Mouse (Mus musculus): ENCODE data around the gene Duoxa2. TPM values are rescaled to one million over a fixed set of nuclear protein-coding genes. Genes with fewer than 3 reads are reported as not detected.

Duoxa2 gene
- polyA plus RNA-seq, 1 experiment from 2014 or later: 0.16 TPM

DNA sequence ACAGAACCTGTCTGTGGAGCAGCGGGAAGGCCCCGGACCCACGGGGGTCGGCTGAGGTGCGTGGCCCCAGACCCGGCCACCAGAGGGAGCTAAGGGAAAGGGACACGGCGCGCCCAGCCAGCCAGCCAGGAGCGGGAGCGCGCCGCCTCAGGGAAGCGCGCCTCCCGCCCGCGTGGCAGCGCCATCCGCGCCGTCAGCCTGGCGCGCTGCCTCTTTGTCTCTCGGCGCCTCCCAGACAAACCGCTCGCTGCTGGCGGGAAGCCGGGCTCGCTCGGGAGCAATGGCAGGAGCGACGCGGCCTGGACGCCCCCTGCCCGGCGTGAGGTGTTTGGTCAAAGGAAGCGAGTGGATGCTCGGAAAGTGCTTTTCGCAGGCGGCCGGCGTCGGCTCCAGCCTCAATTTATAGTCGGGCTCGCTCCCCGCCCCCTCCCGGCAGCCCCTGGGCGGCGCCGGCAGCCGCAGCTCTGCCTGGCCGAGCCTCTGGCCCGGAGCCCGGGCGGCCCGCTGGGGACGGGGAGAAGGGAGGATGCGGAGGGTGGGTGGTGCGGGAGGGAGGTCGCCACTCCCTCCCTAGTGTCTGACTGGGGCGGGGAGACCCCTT lies 49.9 kb downstream of the Duoxa2 start:
- peak overlapping the region; percentile 86 for H3K9ac ChIP-seq (ENCODE audit: low read depth, low read length)
- H3K27ac ChIP-seq (ENCODE audit: low read length): peak overlapping the region; percentile 98
- no peaks in the 10 kb centered on the region for H3K9me3 ChIP-seq (ENCODE audit: control insufficient read depth, low read length)
- peak; percentile 92 for ATAC-seq
- H3K4me3 ChIP-seq (ENCODE audit: low read length): peak overlapping the region; percentile 70
- peaks cover 11% of the 10 kb centered on the region for H3K4me1 ChIP-seq (ENCODE audit: control insufficient read depth, insufficient read depth, low read length)
- no peaks in the 10 kb centered on the region for H3K27me3 ChIP-seq (replicated peaks; ENCODE audit: control insufficient read depth, insufficient read depth, low read length)
- whole genome bisulfite sequencing: 0% methylated on average over 49 of the region's 63 CpGs
- no peaks in the 10 kb centered on the region for H3K36me3 ChIP-seq (ENCODE audit: control insufficient read depth, insufficient read depth, low read length)
- H3K4me2 ChIP-seq (ENCODE audit: low read depth, low read length): peak overlapping the region; percentile 83

DNA sequence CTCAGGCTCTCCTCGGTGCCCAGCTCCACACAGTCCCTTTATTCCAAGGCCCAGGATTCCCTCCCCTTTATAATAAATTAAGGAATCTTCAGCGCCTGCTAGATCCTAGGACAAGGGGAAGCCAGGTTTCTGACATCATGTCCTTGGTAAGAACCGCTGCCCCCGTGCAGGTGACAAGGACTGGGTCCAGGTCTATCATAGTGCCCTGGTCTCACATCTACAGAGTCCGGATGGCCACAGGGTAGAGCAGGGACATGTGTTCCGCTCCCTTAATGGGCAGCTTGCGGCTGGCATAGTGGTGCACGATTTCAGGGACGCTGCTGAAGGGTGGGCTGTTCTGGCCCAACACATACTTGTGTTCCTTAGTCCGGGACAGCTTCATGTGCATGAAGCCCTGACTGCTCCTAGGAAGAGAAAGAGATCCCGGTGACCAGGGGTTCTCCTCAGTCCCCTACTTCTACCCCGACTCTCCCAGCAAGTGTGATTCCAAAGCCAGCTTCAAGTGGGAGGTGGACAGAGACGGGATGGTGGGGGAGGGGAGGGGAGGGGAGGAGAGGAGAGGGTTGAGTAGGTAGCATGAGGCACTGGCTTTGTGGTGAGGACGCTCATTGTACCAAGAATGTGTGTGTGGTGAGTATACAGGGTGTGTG lies 50.6 kb downstream of the Duoxa2 start:
- Histone ChIP-seq H3K27me3 (replicated peaks; ENCODE audit: control insufficient read depth, insufficient read depth, low read length) (no peaks in the 10 kb centered on the region), H3K9me3 (ENCODE audit: control insufficient read depth, low read length) (no peaks in the 10 kb centered on the region), H3K4me1 (ENCODE audit: control insufficient read depth, insufficient read depth, low read length) (peaks cover 11% of the 10 kb centered on the region), H3K27ac (ENCODE audit: low read length) (peak overlapping the region; percentile 98), H3K36me3 (ENCODE audit: control insufficient read depth, insufficient read depth, low read length) (no peaks in the 10 kb centered on the region), H3K4me3 (ENCODE audit: low read length) (peak overlapping the region; percentile 70), H3K9ac (ENCODE audit: low read depth, low read length) (peak overlapping the region; percentile 86), H3K4me2 (ENCODE audit: low read depth, low read length) (peak overlapping the region; percentile 83)
- WGBS: 12% methylated on average over 14 of the region's 14 CpGs
- ATAC-seq: peak; percentile 58

DNA sequence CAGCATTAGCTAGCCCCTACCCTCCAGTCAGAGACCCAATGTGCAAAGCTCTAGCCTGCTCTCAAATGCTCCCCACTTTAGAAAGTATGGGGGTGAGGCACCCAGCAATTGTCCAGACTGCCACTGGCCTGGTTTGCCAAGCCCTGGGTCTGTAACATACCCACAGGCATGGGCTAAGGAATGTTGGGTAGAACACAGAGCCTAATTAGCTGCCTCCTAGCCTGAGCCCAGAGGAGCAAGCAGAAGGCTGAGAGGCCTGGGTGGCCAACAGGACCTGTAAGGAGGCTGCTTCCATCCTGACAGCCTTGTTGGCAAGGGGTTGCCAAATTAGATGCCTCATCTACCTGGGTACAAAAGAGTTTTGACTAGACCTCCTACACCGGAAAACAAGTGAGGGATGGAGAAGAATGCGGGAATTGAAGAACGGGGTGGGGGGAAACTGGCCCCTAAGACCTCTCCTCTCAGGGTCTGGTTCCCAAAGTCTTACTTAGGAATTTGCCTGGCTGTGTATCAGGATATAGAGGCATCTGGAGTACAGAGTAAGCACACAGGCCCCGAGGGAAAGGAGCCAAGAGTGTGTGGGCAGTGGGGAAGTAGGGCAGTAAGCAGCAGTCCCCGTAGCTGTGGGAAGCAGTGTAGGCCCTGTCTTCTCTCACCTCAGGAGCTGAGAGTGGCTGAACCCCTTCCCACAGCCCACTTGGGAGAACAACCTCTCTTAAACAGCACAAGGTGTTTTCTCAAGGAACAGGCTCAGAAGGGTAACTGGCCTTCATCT lies 52.6 kb downstream of the Duoxa2 start:
- peak overlapping the region; percentile 46 for H3K27ac ChIP-seq (ENCODE audit: low read length)

DNA sequence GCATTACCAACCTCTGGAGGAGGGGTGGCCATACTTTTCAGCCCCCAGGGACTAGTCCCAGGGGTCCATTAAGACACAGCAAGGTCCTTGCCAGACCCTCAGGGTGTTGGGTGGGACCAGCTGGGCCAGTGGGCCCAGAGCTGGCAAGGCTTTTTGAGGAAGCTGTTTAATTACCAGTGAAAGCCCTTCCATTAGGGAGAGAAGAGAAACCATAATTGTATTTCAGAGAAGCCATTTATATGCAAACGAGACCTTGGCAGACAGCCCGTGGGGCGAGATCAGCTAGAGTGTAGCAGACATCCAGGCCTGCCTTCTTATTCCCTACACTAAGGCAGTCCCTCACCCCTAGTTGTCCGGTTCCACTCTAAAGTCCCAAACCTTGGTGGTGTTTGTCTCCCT lies 53.2 kb downstream of the Duoxa2 start:
- 58% methylated on average over 4 of the region's 4 CpGs for WGBS
- Histone ChIP-seq H3K4me3 (ENCODE audit: low read length) (no peak overlapping the region), H3K4me2 (ENCODE audit: low read depth, low read length) (no peak overlapping the region), H3K4me1 (ENCODE audit: control insufficient read depth, insufficient read depth, low read length) (peaks cover 11% of the 10 kb centered on the region), H3K36me3 (ENCODE audit: control insufficient read depth, insufficient read depth, low read length) (no peaks in the 10 kb centered on the region), H3K27ac (ENCODE audit: low read length) (peak overlapping the region; percentile 46), H3K9me3 (ENCODE audit: control insufficient read depth, low read length) (no peaks in the 10 kb centered on the region), H3K27me3 (replicated peaks; ENCODE audit: control insufficient read depth, insufficient read depth, low read length) (no peaks in the 10 kb centered on the region), H3K9ac (ENCODE audit: low read depth, low read length) (peak overlapping the region; percentile 7; the same call in 1 of the 2 replicates)
- no peak for ATAC-seq

More for the DNA sequence above, 52.6 kb downstream of the Duoxa2 start:
- H3K27me3 ChIP-seq (replicated peaks; ENCODE audit: control insufficient read depth, insufficient read depth, low read length): no peaks in the 10 kb centered on the region
- H3K4me3 ChIP-seq (ENCODE audit: low read length): no peak overlapping the region
- WGBS: 73% methylated on average over 5 of the region's 5 CpGs
- peak overlapping the region; percentile 7; the same call in 1 of the 2 replicates for H3K9ac ChIP-seq (ENCODE audit: low read depth, low read length)
- no peaks in the 10 kb centered on the region for H3K36me3 ChIP-seq (ENCODE audit: control insufficient read depth, insufficient read depth, low read length)
- H3K9me3 ChIP-seq (ENCODE audit: control insufficient read depth, low read length): no peaks in the 10 kb centered on the region
- ATAC-seq: no peak
- H3K4me2 ChIP-seq (ENCODE audit: low read depth, low read length): no peak overlapping the region
- H3K4me1 ChIP-seq (ENCODE audit: control insufficient read depth, insufficient read depth, low read length): peaks cover 11% of the 10 kb centered on the region

Other genes starting within 250 kb of the Duoxa2 start
- gene Spg11, start 180.5 kb upstream of the Duoxa2 start, polyA plus RNA-seq (2015; fragmentation: Nextera tagmentation; extraction: Ambion mirVana): 7.0 and 7.6 TPM in 2 replicates
- 385 and 440 TPM in 2 replicates for gene B2m, start 151.2 kb upstream of the Duoxa2 start, polyA plus RNA-seq (2015; fragmentation: Nextera tagmentation; extraction: Ambion mirVana)
- not detected in 2 replicates for gene Trim69, start 138.2 kb upstream of the Duoxa2 start, polyA plus RNA-seq (2015; fragmentation: Nextera tagmentation; extraction: Ambion mirVana)
- gene Patl2, start 112.7 kb upstream of the Duoxa2 start, polyA plus RNA-seq (2015; fragmentation: Nextera tagmentation; extraction: Ambion mirVana): 0.07 TPM in 1 of 2 replicates, not detected in the other
- gene Terb2, start 112.6 kb upstream of the Duoxa2 start, polyA plus RNA-seq (2015; fragmentation: Nextera tagmentation; extraction: Ambion mirVana): not detected in 2 replicates
- 90.2 and 104 TPM in 2 replicates for gene Sord, start 64.2 kb upstream of the Duoxa2 start, polyA plus RNA-seq (2015; fragmentation: Nextera tagmentation; extraction: Ambion mirVana)
- 0.06 and 0.07 TPM in 2 replicates for gene Duox2, start 451 bp upstream of the Duoxa2 start, polyA plus RNA-seq (2015; fragmentation: Nextera tagmentation; extraction: Ambion mirVana)
- not detected in 2 replicates for gene Duoxa1, start 14.8 kb downstream of the Duoxa2 start, polyA plus RNA-seq (2015; fragmentation: Nextera tagmentation; extraction: Ambion mirVana)
- 0.06 TPM in 1 of 2 replicates, not detected in the other for gene Duox1, start 16.8 kb downstream of the Duoxa2 start, polyA plus RNA-seq (2015; fragmentation: Nextera tagmentation; extraction: Ambion mirVana)
- gene Shf, start 70.3 kb downstream of the Duoxa2 start, polyA plus RNA-seq (2015; fragmentation: Nextera tagmentation; extraction: Ambion mirVana): 1.9 and 2.2 TPM in 2 replicates
- 93.5 and 105 TPM in 2 replicates for gene Slc28a2, start 127.6 kb downstream of the Duoxa2 start, polyA plus RNA-seq (2015; fragmentation: Nextera tagmentation; extraction: Ambion mirVana)
- 0.53 and 0.75 TPM in 2 replicates for gene Gm14085, start 186.0 kb downstream of the Duoxa2 start, polyA plus RNA-seq (2015; fragmentation: Nextera tagmentation; extraction: Ambion mirVana)

Data from intestine, embryonic 16.5 days (tissue).